Mouse (Mus musculus): ENCODE measurements around the gene Psmc4. TPM values are rescaled to one million over a fixed set of nuclear protein-coding genes. Genes with fewer than 3 reads are reported as not detected.

Psmc4 gene
- total RNA-seq, 2 experiments from 2014 or later: 139 to 142 TPM

Other genes with a start within 250 kb of the Psmc4 start
- gene Zfp626, start 242.9 kb downstream of the Psmc4 start, total RNA-seq (2021): 1 to 10 TPM; 8.2 to 9.2 TPM
- 1 to 10 TPM; 5.8 to 6.2 TPM for gene Zfp59, start 211.5 kb downstream of the Psmc4 start, total RNA-seq (2021)
- 1 to 10 TPM; 3.6 to 4.0 TPM for gene Zfp607a, start 192.6 kb downstream of the Psmc4 start, total RNA-seq (2021)
- 10 to 100 TPM; 19.6 to 20.8 TPM for gene Zfp974, start 120.6 kb downstream of the Psmc4 start, total RNA-seq (2021)
- 10 to 100 TPM; 27.8 to 28.5 TPM for gene Zfp780b, start 70.9 kb downstream of the Psmc4 start, total RNA-seq (2021)
- gene Zfp850, start 36.0 kb downstream of the Psmc4 start, total RNA-seq (2021): 1 to 10 TPM; 8.7 to 8.9 TPM
- under 1 TPM in 1 of 2 experiments, not detected in 1; 0.10 TPM for gene Fcgbp, start 21.1 kb upstream of the Psmc4 start, total RNA-seq (2021)
- not detected for gene 9530053A07Rik, start 79.4 kb upstream of the Psmc4 start, total RNA-seq (2021)
- gene Fbl, start 119.6 kb upstream of the Psmc4 start, total RNA-seq (2021): 100 to 1,000 TPM; 113 to 121 TPM
- 10 to 100 TPM; 27.9 TPM for gene Dyrk1b, start 129.4 kb upstream of the Psmc4 start, total RNA-seq (2021)
- gene Eid2, start 217.8 kb upstream of the Psmc4 start, total RNA-seq (2021): 10 to 100 TPM; 73.3 to 78.0 TPM
- gene Eid2b, start 227.6 kb upstream of the Psmc4 start, total RNA-seq (2021): 10 to 100 TPM; 44.2 to 46.9 TPM
- gene Selenov, start 241.1 kb upstream of the Psmc4 start, total RNA-seq (2021): 1 to 10 TPM; 1.1 to 1.3 TPM

All from left cerebral cortex, postnatal 4 days (tissue).